Mouse (Mus musculus) hindbrain, postnatal 0 days (tissue): Measurements from ENCODE around the gene Asic1. TPM values are rescaled to one million over a fixed set of nuclear protein-coding genes. Genes with fewer than 3 reads are reported as not detected.
"Not testable (repeated sequence)": the region's sequence is repeated elsewhere in the genome, so short reads cannot be mapped to it uniquely, and the experiment has no call there.

Experiments
- ATAC-seq: fragments of 200-750 bp; cut with Nextera tagmentation; 2 replicates; pipeline ENCODE4 v1.8.0; 2017; ENCODE audit warnings: mild to moderate bottlenecking, moderate TSS enrichment, moderate library complexity
- DNase-seq: peaks from one replicate; pipeline ENCODE4 v3.0.0-alpha.2; 2015; ENCODE audit warnings: low spot score
- H3K27ac ChIP-seq: fragments of 300-500 bp; sonication (generic); 2 replicates; pipeline ENCODE4 v1.5.1; 2014; ENCODE audit warnings: mild to moderate bottlenecking
- H3K27me3 ChIP-seq: fragments of 300-500 bp; sonication (generic); 2 replicates; pipeline ENCODE4 v1.6.1; 2014; ENCODE audit warnings: low read length, mixed read lengths; ENCODE audit not compliant: insufficient read depth
- H3K36me3 ChIP-seq: fragments of 300-500 bp; sonication (generic); 2 replicates; pipeline ENCODE4 v1.6.1; 2014; ENCODE audit warnings: low read length, mixed read lengths; ENCODE audit not compliant: insufficient read depth
- H3K4me1 ChIP-seq: fragments of 300-500 bp; sonication (generic); 2 replicates; pipeline ENCODE4 v1.6.1; 2014; ENCODE audit warnings: antibody characterized with exemption, low read length, mixed read lengths; ENCODE audit not compliant: insufficient read depth
- H3K4me2 ChIP-seq: fragments of 300-500 bp; sonication (generic); 2 replicates; pipeline ENCODE4 v1.6.1; 2014; ENCODE audit warnings: low read depth, mild to moderate bottlenecking, low read length, moderate library complexity, mixed read lengths
- H3K4me3 ChIP-seq: fragments of 300-500 bp; sonication (generic); 2 replicates; pipeline ENCODE4 v1.5.1; 2014; ENCODE audit warnings: low read length
- H3K9ac ChIP-seq: fragments of 300-500 bp; sonication (generic); replicated peaks from 2 replicates; pipeline ENCODE4 v1.6.1; 2014; ENCODE audit warnings: mild to moderate bottlenecking, low read length, moderate library complexity, mixed read lengths
- H3K9me3 ChIP-seq: fragments of 300-500 bp; sonication (generic); 2 replicates; pipeline ENCODE4 v1.6.1; 2016; ENCODE audit warnings: low read length, mixed read lengths
- CTCF ChIP-seq: IDR thresholded peaks from 2 replicates; pipeline ENCODE4 v1.5.1; 2016; ENCODE audit warnings: antibody characterized with exemption, control low read depth, low read depth
- WGBS: fragments of 180-500 bp; shearing (Covaris S2); extraction: QIAGEN DNeasy Blood & Tissue Kit; methylation state at CpG from one replicate; pipeline ENCODE4 v1.1.7; 2014; 5-methylcytosine and 5-hydroxymethylcytosine counted together
- polyA plus RNA-seq: library from polyadenylated mRNA; unstranded; fragments of >200 nt; fragmentation: Nextera tagmentation; extraction: Ambion mirVana; gene quantifications from 2 replicates; pipeline ENCODE4 v1.2.1, GENCODE M21; 2015
- total RNA-seq: library from RNA; depleted of rRNA; stranded (reverse); fragments of >200 nt; gene quantifications from 2 replicates; pipeline ENCODE4 v1.2.3, GENCODE M21; 2014

The Asic1 gene
- total and polyA plus RNA-seq, 2 experiments from 2014 or later, result 37.1 to 143 TPM

DNA sequence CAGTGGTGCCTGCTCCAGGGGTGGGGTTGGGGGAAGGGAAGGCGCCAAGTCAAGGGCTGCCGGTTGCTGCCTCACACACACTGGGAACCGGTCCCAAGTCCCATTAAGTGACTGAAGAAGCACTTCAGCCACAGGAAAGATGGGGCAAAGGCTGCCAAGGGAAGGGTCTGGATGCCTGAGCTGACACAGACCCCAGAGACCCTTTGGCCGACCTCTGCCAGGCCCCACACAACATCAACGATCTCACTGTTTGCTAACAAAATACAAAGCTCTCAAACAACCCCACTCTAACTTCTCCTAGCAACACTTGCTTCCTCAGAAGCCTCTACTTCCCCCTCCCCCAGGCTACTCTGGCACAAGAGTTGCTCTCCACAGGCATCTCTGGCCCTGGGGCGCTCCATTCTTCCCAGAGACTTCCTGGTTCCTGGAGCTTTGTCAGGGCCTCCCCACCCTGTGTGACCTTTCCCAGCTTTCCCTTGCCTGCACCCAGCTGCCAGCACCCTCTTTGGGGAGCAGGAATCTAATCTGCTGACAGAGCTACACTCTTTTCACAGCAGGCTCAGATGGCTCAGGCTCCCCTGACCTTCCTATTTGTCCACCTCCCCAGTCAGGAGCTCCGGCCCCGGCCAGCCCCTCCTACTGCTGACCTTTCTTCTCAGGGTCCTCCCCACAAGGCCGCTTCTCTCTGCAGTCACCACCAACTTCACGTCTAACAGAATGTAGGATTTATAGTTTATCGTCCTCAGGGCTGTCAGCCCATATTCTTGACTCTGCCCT, 53.5 kb downstream of the Asic1 start:
- peak; percentile 57 for DNase-seq
- no peak overlapping the region for H3K4me3 ChIP-seq
- peak overlapping the region; percentile 78 for H3K27ac ChIP-seq
- no peak for ATAC-seq
- H3K36me3 ChIP-seq, result no peaks in the 10 kb centered on the region
- TF ChIP-seq CTCF, result no peak
- H3K9me3 ChIP-seq, result no peaks in the 10 kb centered on the region
- peaks cover 25% of the 10 kb centered on the region for H3K4me1 ChIP-seq
- peak overlapping the region; percentile 87 for H3K9ac ChIP-seq
- H3K4me2 ChIP-seq, result peak overlapping the region; percentile 59
- WGBS, result 14% methylated on average over 10 of the region's 11 CpGs
- H3K27me3 ChIP-seq, result no peaks in the 10 kb centered on the region

DNA sequence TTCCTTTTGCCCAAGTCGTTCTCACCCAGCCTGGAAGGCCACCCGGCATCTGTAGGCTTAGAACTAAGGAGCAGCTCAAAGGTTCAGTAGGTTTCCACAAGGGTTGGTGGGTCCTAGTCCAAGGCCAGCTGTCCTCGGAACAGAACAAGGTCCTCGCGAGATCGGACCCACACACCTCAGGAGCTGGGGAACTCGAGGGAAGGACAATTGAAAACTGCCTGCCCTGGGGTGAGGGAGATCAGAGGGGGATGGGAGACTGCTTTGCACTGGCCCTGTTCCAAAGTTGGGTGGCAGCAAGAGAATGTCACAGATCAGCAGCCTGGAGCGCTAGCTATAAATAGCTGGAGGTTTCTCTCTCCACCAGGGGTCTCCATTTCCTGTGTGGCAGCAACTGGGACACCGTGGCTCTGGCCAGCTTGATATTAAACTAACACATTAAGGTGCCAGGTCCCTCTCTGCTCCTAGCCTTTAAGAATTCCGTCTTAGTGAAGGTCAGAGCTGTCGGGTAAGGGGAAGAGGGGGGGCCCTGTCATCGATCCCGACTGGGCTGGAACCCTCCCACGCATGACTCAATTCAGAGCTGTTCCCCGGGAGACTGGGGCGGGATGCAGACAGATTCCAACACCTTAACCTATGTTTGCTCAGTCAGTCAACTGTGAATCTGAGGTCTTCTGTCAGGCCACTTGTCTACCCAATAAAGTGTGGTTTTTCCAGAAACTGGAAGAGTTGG, 54.3 kb downstream of the Asic1 start:
- H3K9ac ChIP-seq, result peak overlapping the region; percentile 87
- TF ChIP-seq CTCF, result peak; percentile 71
- no peaks in the 10 kb centered on the region for H3K27me3 ChIP-seq
- WGBS, result 5% methylated on average over 16 of the region's 16 CpGs
- ATAC-seq (0 out of 2 replicates have a peak, but pooled peaks have one; percentile 9), DNase-seq (peak; percentile 85)
- H3K36me3 ChIP-seq, result no peaks in the 10 kb centered on the region
- H3K27ac ChIP-seq, result peak overlapping the region; percentile 78
- H3K9me3 ChIP-seq, result no peaks in the 10 kb centered on the region
- peaks cover 25% of the 10 kb centered on the region for H3K4me1 ChIP-seq
- H3K4me2 ChIP-seq, result peak overlapping the region; percentile 59
- peak overlapping the region; percentile 67 for H3K4me3 ChIP-seq

DNA sequence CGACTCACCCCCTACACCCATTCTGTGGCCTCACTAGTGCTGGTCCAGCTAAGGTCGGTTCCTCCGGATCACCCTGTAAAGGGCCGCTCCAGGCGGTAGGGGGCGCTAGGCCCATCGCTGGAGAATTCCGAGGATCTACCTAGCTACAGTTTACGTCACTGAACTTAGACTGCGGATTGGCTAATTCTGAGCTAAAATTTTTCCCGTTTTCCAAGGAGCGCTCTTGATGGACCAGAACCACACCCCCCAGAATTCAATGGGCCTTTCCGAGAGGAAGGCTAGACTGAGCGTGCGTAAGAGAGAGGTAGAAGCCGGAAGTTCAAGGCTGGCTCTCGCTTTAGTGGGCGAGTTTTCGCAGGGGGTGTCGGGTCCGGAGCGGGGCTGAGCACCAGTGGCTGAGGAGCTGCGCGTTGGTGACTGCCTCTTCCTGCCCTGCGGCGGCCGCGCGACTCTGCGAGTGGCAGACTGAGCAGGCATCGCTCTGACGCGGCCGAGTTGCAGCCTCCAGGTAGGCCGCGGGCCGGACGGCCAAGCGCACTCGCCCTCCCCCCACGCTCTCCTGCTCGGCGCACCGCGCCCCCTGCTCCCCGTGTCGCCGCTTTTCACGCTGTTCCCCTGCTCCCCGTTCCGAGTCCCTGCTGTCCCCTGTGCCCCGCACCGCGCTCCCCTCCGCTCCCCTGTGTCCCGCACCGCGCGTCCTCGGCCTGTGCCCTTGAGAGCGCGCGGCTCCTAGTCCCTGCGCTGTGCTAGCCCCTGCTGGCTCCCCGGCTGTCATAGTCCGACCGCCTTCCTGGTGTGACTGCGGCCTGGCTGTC, 55.4 kb downstream of the Asic1 start, which contains the start of gene Cox14:
Cox14 (plus strand) TSS at position 278 of the 815 bp plus-strand sequence.
- Histone ChIP-seq H3K27me3 (no peaks in the 10 kb centered on the region), H3K4me1 (peaks cover 25% of the 10 kb centered on the region), H3K4me2 (peak within 1 kb of the TSS; percentile 77), H3K4me3 (peak within 1 kb of the TSS; percentile 67), H3K9ac (peak within 1 kb of the TSS; percentile 87), H3K36me3 (no peaks in the 10 kb centered on the region), H3K27ac (peak within 1 kb of the TSS; percentile 91), H3K9me3 (no peaks in the 10 kb centered on the region)
- TF ChIP-seq CTCF, result peak; percentile 97
- under 1% methylated on average over 66 of the region's 68 CpGs for WGBS
- ATAC-seq (peak; percentile 96), DNase-seq (peak; percentile 99)

DNA sequence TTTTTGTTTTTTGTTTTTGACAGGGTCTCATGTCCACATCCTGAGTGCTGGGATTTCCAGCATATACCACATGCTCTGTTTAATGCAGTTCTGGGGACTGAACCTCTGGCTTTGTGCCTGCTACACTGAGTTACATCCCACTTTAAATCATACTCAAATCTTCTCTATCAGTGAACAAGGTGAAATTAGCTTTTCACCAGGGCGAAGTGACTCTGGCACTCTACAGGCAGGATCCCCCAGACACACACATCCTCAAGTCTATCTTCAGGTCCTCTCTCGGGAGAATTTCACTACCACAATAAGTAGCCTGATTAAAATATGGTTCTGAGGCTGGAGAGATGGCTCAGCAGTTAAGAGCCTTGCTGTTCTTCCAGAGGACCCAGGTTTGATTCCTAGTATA, 56.4 kb downstream of the Asic1 start:
- no peaks in the 10 kb centered on the region for H3K27me3 ChIP-seq
- peak overlapping the region; percentile 77 for H3K4me2 ChIP-seq
- H3K27ac ChIP-seq, result no peak overlapping the region
- TF ChIP-seq CTCF, result no peak
- ATAC-seq (no peak), DNase-seq (no peak)
- H3K4me1 ChIP-seq, result peaks cover 25% of the 10 kb centered on the region
- WGBS, result 74% methylated on average over 2 of the region's 2 CpGs
- peak overlapping the region; percentile 87 for H3K9ac ChIP-seq
- H3K4me3 ChIP-seq, result peak overlapping the region; percentile 67
- no peaks in the 10 kb centered on the region for H3K9me3 ChIP-seq
- no peaks in the 10 kb centered on the region for H3K36me3 ChIP-seq

DNA sequence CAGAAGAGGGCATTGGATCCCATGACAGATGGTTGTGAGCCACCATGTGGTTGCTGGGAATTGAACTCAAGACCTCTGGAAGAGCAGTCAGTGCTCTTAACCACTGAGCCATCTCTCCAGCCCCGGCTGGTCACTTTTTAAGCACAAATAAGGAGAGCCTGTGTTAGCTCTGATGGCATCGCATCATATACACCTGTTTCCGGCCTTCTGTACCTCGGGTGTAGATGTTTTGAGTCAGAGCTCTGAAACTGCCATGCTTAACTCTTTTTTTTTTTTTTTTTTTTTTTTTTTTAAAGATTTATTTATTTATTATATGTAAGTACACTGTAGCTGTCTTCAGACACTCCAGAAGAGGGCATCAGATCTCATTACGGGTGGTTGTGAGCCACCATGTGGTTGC, 56.9 kb downstream of the Asic1 start:
- ATAC-seq, result not testable (repeated sequence)

DNA sequence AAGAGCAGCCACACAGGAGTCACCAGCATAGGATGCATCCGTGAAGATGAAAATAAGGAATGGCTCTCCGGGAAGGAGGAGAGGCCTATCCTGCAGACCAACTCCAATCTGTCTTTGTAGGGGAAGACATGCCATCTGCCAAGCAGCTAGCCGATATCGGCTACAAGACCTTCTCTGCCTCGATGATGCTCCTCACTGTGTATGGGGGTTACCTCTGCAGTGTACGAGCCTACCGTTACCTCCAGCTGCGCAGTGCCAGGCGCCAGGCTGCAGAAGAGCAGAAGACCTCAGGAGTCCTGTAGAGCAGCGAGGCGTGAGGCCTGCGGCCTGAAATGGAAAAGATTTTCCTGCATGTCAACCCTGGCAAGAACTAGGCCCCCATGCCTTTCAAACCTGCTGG, 57.4 kb downstream of the Asic1 start:
- Histone ChIP-seq H3K27me3 (no peaks in the 10 kb centered on the region), H3K4me2 (no peak overlapping the region), H3K9ac (no peak overlapping the region), H3K27ac (no peak overlapping the region), H3K36me3 (no peaks in the 10 kb centered on the region), H3K4me3 (no peak overlapping the region), H3K4me1 (peaks cover 25% of the 10 kb centered on the region), H3K9me3 (no peaks in the 10 kb centered on the region)
- no peak for TF ChIP-seq CTCF
- DNase-seq (no peak), ATAC-seq (no peak)
- 97% methylated on average over 12 of the region's 12 CpGs for WGBS

More for the DNA sequence above, 56.9 kb downstream of the Asic1 start:
- not testable (repeated sequence) for DNase-seq, H3K4me2 ChIP-seq, H3K27ac ChIP-seq, H3K27me3 ChIP-seq, H3K4me3 ChIP-seq, H3K36me3 ChIP-seq, H3K9ac ChIP-seq, H3K9me3 ChIP-seq
- H3K4me1 ChIP-seq, result peaks cover 25% of the 10 kb centered on the region
- WGBS, result 90% methylated on average over 4 of the region's 5 CpGs
